Mouse (Mus musculus): ENCODE measurements around the gene Fndc8. TPM values are rescaled to one million over a fixed set of nuclear protein-coding genes. Genes with fewer than 3 reads are reported as not detected.
"Not testable (repeated sequence)": the region's sequence is repeated elsewhere in the genome, so short reads cannot be mapped to it uniquely, and the experiment has no call there.

Fndc8 gene
- total RNA-seq, 1 experiment from 2014 or later = 0.15 TPM

GRCm38 (mm10) chr11:82910679-82911389 lies 18.9 kb downstream of the Fndc8 start:
- no peak for DNase-seq

- peak; percentile 86 for DNase-seq
Measured at GRCm38 (mm10) chr11:82914711-82915352, 22.9 kb downstream of the Fndc8 start.

GRCm38 (mm10) chr11:82920768-82921167 lies 28.8 kb downstream of the Fndc8 start:
- DNase-seq = no peak

GRCm38 (mm10) chr11:82921691-82922090 lies 29.8 kb downstream of the Fndc8 start:
- no peak for DNase-seq

GRCm38 (mm10) chr11:82923910-82924309 lies 32.0 kb downstream of the Fndc8 start:
- DNase-seq = not testable (repeated sequence)

- no peak for DNase-seq
Measured at GRCm38 (mm10) chr11:82928897-82929632, 37.1 kb downstream of the Fndc8 start.

GRCm38 (mm10) chr11:82929633-82929950 lies 37.7 kb downstream of the Fndc8 start:
- DNase-seq = peak; percentile 19

GRCm38 (mm10) chr11:82930391-82930955 lies 38.5 kb downstream of the Fndc8 start:
- peak; percentile 45 for DNase-seq

- peak; percentile 14 for DNase-seq
Measured at GRCm38 (mm10) chr11:82931161-82931560, 39.2 kb downstream of the Fndc8 start.

GRCm38 (mm10) chr11:82931671-82932450 lies 39.9 kb downstream of the Fndc8 start:
- peak; percentile 40 for DNase-seq

GRCm38 (mm10) chr11:82933186-82933585 lies 41.3 kb downstream of the Fndc8 start:
- no peak for DNase-seq

GRCm38 (mm10) chr11:82943336-82943735 lies 51.4 kb downstream of the Fndc8 start:
- DNase-seq = no peak

- no peak for DNase-seq
Measured at GRCm38 (mm10) chr11:82945636-82946035, 53.7 kb downstream of the Fndc8 start.

- DNase-seq = no peak
Measured at GRCm38 (mm10) chr11:82947457-82947856, 55.5 kb downstream of the Fndc8 start.

GRCm38 (mm10) chr11:82949036-82949435 lies 57.1 kb downstream of the Fndc8 start:
- no peak for DNase-seq

Other genes with a start within 250 kb of the Fndc8 start
- 0.59 and 0.64 TPM in 2 replicates for gene Cct6b, start 127.8 kb upstream of the Fndc8 start, total RNA-seq (2021)
- gene Zfp830, start 127.8 kb upstream of the Fndc8 start, total RNA-seq (2021) = 20.1 and 21.7 TPM in 2 replicates
- gene Lig3, start 111.0 kb upstream of the Fndc8 start, total RNA-seq (2021) = 22.0 and 22.5 TPM in 2 replicates
- 7.8 and 11.8 TPM in 2 replicates for gene Rffl, start 20.9 kb upstream of the Fndc8 start, total RNA-seq (2021)
- gene Rad51d, start 1.5 kb upstream of the Fndc8 start, total RNA-seq (2021) = 15.0 and 15.4 TPM in 2 replicates
- gene Nle1, start 16.3 kb downstream of the Fndc8 start, total RNA-seq (2021) = 17.7 and 26.5 TPM in 2 replicates
- gene Unc45b, start 18.4 kb downstream of the Fndc8 start, total RNA-seq (2021) = 18.7 and 24.2 TPM in 2 replicates
- gene Slfn5, start 59.2 kb downstream of the Fndc8 start, total RNA-seq (2021) = 56.2 and 66.5 TPM in 2 replicates
- gene Slfn9, start 99.7 kb downstream of the Fndc8 start, total RNA-seq (2021) = 10.8 and 10.9 TPM in 2 replicates
- gene Slfn8, start 128.7 kb downstream of the Fndc8 start, total RNA-seq (2021) = 0.93 and 2.1 TPM in 2 replicates
- 4.1 and 15.8 TPM in 2 replicates for gene Slfn2, start 173.0 kb downstream of the Fndc8 start, total RNA-seq (2021)
- 0.48 and 5.3 TPM in 2 replicates for gene Slfn1, start 224.7 kb downstream of the Fndc8 start, total RNA-seq (2021)